Mouse (Mus musculus) megakaryocyte-erythroid progenitor cell, adult 5-6 weeks (primary cell): ENCODE measurements at regions not wholly inside any gene's neighbourhood (a gene's known extent, or its start where the extent isn't known, plus 50 kb on each side); places are given as distances from the start of the nearest gene placed in this dataset.

Source experiments
- ATAC-seq: replicated peaks from 2 replicates; pipeline ENCODE4 v1.8.0; 2016; ENCODE audit warnings: mild to moderate bottlenecking, inconsistent platforms; ENCODE audit not compliant: severe bottlenecking, poor library complexity, low FRiP score, low TSS enrichment

GRCm38 (mm10) chr2:94248948-94249347, 91.2 kb upstream of the Hsd17b12 start:
- ATAC-seq: no peak

DNA sequence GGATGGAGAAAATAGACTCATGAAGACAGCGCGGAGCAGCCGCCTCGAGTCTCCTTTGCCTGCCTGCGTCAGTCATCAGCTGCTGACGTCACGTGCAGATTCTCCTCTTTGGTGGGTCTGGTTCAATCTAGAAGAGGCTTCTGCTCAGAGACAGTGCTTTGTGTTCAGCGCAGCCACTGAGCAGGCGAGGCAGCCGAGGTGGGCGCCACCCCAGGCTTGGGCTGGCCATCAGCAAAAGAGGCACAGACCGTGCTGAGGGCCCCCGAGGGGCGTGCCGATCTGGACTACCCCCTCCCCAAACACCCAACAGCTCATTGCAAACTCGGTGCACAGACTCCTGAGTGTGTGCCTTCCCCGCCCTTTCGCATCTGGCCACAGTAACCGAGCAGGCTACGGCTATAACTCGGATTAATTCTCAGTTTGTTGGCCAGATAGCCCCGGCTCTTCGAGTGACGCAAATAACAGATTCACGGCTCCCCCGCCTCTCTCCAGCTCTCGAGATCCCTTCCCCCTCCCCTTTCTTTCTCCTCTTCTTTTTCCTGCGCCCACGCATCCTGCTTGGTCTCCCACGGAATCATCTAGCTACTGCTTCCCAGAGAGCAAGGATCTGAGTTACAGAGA, 89.2 kb upstream of the Hsd17b12 start:
- no peak for ATAC-seq

DNA sequence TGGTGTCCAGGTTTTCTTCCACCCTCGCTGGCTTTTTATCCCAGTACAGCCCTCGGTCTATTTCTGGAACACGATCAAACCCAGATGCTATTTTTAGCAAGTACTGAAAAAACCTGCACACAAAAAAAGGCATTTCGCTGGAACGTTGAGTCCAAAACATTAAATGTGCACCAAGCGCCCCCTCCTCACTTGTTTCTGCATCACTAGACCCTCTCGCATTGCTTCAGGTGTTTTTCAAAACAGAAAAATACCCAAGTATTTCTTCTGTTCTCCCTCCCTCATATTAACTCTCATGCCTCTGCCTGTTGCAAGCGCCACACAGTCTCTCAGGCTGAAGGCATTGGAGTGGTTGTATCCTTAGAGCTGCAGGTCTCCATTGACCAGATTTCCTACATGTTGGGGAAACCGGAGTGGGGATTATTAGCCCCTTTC, 88.4 kb upstream of the Hsd17b12 start:
- no peak for ATAC-seq

GRCm38 (mm10) chr2:94245305-94245959, 87.7 kb upstream of the Hsd17b12 start:
- ATAC-seq: peak; percentile 82

DNA sequence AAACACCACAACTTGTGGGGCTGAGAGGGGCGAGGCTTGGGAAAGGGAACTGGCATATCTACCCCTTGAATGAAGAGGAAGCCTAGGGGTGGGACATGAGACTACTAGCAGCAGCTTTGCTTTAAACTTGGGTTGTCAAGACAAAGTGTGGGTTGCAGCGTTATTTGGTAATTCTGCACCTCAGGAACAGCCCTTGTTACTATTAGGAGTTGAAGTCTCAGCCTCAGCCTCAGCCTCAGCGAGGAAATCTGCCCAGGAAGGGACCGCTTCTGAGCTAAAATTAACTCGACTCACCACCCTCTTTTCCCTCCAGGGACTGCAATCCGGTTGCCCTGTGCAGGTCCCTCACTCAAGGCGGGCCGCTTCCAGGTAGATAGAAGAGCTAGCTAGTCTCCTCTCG, 86.4 kb upstream of the Hsd17b12 start:
- no peak for ATAC-seq

- ATAC-seq: no peak
Measured at GRCm38 (mm10) chr2:94243053-94243916, 85.5 kb upstream of the Hsd17b12 start.

DNA sequence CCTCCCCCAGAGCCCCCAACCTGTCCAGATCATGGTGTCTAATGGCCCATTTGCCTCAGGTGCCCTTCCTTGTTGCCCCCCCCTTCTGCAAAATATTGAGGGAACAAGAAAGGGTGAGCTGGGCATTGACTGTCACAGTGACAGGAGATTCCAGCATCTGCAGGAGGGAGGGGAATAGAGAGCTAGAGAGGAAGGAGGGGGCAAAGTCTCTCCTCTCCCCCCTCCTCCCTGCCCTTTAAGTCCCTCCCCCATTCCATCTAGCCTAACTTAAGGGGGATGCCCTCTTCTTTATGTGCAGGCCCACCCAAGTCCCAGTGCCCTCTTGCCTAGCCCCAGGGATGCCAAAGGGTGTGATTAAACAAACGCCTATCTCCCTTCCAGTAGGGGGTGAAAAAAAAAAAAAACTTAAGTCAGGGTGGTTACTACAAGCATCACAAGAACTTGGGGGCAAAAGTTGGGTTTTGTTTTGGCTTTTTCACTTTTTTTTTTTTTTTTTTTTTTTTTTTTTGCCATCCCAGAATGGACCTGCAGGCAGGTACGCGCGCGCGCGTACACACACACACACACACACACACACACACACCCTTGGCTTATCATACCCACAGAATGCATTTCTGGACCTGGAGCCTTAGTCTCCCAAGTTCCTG, 84.8 kb upstream of the Hsd17b12 start:
- no peak for ATAC-seq

- ATAC-seq: no peak
Measured at GRCm38 (mm10) chr2:94242051-94242397, 84.3 kb upstream of the Hsd17b12 start.

DNA sequence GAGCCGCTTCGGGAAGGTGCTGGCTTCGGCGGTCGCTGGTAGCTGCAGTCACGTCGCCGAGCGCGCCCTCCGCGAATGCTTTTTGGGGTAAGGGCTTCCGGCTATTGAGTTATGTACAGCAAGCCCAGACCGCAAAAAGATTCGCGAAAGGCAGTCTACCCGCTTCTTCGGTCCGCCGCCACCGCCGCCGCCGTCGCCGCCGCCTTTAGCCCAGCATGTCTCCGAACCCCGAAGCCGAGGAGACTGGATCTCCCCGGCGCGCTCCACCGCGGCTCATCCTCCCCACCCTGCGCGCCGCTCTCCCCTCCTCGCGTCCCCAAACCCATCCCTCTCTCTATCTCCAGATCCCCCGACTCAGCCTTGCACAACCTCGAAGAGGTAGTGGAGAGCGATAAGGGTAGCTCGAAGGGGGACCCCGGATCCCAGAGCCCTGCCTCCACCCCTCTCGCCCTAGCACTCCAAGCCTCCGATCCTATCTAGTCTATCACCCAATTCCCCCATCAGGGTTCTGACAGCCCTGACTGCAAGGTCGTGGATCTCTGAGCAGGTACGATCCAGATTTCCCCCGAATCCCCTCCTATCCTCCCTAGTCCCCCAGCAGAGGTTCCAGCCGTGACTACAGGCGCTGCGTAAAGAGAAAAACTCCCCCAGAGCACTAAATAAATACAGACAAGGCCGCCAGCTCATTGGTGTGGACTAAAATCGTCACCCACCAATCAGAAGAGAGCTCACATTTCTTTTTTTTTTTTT, 83.7 kb upstream of the Hsd17b12 start:
- no peak for ATAC-seq

GRCm38 (mm10) chr2:94240411-94240810, 82.6 kb upstream of the Hsd17b12 start:
- no peak for ATAC-seq

DNA sequence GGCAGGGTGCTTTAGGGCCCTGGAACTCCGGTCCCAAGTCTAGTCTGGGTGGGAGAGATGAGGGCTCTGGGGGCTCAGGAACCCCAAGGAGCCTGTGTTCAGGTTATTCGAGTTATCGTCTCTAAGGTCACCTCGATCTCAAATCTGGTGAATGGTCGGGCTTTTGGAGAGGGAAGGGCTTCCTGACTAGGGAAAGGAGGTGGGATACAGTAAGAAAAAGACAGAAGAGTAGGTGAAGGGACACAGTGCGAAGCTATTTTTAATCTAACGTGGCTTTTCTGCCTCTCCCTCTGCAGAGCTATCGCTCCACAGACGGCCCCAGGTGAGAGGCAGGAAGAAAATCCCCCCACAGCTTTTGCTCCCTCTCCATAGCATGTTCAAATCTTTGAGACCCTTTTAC, 81.8 kb upstream of the Hsd17b12 start:
- ATAC-seq: no peak

DNA sequence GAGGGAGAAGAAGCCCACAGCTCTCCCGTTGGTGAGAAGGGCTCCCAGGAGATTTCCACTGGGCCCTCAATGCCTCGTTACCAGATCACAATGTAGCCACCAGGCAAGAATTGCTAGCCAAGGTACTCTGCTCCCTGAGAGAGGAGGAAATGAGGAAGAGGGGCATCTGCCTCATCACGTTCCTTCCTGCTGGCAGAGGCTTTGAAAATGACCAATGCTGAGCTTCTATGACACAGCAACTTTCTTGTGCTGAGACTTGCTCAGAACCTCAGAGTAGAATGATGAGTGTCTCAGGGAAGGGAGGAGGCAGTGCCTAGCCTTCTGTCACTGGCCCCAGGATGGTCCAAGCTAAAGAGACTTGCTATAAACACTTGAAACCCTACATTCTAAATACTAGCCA, 78.7 kb upstream of the Hsd17b12 start:
- ATAC-seq: no peak

DNA sequence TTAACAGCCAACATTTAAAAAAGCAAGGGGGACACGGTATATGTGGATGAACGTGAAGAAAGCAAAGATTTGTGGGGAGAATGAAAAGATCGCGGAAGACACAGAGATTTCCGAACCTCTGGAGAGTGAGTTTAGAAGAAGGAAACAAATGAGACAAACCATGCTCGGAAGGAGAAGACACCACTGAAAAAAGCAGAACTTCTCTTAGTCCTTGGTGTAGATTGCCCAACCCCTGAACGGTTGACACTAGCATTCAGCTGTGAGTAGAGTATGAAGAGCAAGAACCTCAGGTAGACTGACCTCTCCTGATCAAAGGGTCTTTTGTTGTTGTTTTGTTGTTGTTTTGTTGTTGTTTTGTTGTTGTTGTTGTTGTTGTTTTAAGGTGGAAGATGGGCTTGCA, 75.8 kb upstream of the Hsd17b12 start:
- ATAC-seq: no peak

DNA sequence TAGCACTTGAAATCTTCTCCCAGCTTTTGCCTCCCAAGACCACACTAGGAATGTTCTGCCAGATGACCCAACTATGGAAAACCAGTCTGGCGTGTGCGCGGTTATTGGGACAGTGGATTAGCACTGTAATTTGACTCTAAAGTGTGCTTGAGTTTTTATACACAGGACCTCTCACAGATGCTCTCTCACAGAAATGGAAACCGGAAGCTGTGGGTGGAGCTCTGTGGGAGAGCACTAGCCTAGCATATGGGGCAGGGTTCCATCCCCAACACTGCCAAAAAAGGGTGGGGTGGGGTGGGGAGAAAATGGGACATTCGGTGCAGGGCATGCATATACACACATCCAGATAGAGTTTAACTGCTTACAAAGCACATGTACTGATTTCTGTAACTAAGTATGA, 61.7 kb upstream of the Hsd17b12 start:
- no peak for ATAC-seq

DNA sequence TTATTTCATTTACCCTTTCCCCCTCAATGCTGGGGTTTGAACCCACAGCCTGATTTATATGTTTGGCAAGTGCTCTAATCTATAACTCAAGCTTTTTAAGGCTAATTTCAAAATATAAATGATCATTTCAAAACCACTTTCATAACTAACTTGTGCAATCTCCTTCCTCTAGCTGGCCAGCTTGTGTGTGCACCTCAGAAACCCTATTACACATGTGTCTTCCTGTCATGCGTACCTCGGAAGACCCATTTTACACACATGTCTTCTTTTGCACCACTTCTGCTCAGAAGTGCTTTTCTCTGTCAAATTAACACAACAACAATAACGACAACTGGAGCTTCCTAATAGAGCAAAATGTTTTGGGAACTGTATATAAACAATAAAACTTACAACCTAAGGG, 59.7 kb upstream of the Hsd17b12 start:
- ATAC-seq: no peak

DNA sequence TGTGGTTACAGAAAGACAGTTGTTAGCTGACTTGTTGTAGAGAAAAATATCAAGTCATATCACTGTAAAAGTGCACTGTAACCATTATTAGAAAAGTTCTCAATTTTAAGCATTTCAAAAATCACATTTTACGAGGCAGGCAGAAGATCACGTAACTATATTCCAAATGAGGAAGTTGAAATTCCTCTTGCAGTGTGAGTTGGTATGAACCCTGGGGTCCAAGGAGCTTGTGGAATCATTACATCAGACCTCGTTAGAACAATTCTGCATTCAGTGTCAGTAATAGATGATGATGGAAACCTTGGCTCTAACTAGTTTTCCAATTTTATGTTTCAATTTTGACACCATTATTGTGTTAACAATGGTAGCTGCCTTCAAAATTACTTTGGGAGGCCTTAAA, 57.7 kb upstream of the Hsd17b12 start:
- no peak for ATAC-seq
